Mouse (Mus musculus) heart, embryonic 14.5 days (tissue): ENCODE data around the gene Kifap3. TPM values are rescaled to one million over a fixed set of nuclear protein-coding genes. Genes with fewer than 3 reads are reported as not detected.

ENCODE experiments used
- ATAC-seq: fragments of 200-750 bp; cut with Nextera tagmentation; 2 replicates; pipeline ENCODE4 v1.8.0; 2017; ENCODE audit warnings: low read depth, moderate TSS enrichment; ENCODE audit not compliant: insufficient number of reproducible peaks, insufficient read depth, low FRiP score
- H3K27ac ChIP-seq, 2 experiments: fragments of 200-500 bp in 1 of 2; fragments of 300-500 bp in 1 of 2; sonication (generic) in 1 of 2; replicated peaks in 1 of 2; 2 replicates each; pipeline ENCODE4 v1.5.1; 2012 to 2014; ENCODE audit warnings: low read depth in 2 of 2, low read length in 2 of 2, control low read depth in 1 of 2, mild to moderate bottlenecking in 1 of 2, mixed read lengths in 1 of 2; ENCODE audit not compliant: control insufficient read depth in 1 of 2, insufficient read depth in 1 of 2
- H3K27me3 ChIP-seq: fragments of 300-500 bp; sonication (generic); 2 replicates; pipeline ENCODE4 v1.6.1; 2014; ENCODE audit warnings: mild to moderate bottlenecking, low read length, control low read depth; ENCODE audit not compliant: control insufficient read depth, insufficient read depth
- H3K36me3 ChIP-seq: fragments of 300-500 bp; sonication (generic); 2 replicates; pipeline ENCODE4 v1.6.1; 2014; ENCODE audit warnings: mild to moderate bottlenecking, control low read depth, low read length, mixed read lengths; ENCODE audit not compliant: control insufficient read depth, insufficient read depth
- H3K4me1 ChIP-seq, 2 experiments: fragments of 200-500 bp in 1 of 2; fragments of 300-500 bp in 1 of 2; sonication (generic) in 1 of 2; 2 replicates each; pipeline ENCODE4 v1.6.1; 2012 to 2014; ENCODE audit warnings: low read length in 2 of 2, control low read depth in 1 of 2, mixed read lengths in 1 of 2; ENCODE audit not compliant: control insufficient read depth in 2 of 2, insufficient read depth in 2 of 2
- H3K4me2 ChIP-seq: fragments of 300-500 bp; sonication (generic); 2 replicates; pipeline ENCODE4 v1.6.1; 2014; ENCODE audit warnings: mild to moderate bottlenecking, low read length
- H3K4me3 ChIP-seq, 2 experiments: fragments of 200-500 bp in 1 of 2; fragments of 300-500 bp in 1 of 2; sonication (generic) in 1 of 2; 2 replicates each; pipeline ENCODE4 v1.5.1; 2012 to 2014; ENCODE audit warnings: low read length in 2 of 2, mild to moderate bottlenecking in 2 of 2, control low read depth in 1 of 2, low read depth in 1 of 2, moderate library complexity in 1 of 2; ENCODE audit not compliant: control insufficient read depth in 1 of 2, insufficient read depth in 1 of 2
- H3K9ac ChIP-seq: fragments of 300-500 bp; sonication (generic); 2 replicates; pipeline ENCODE4 v1.6.1; 2014; ENCODE audit warnings: mild to moderate bottlenecking, low read length
- H3K9me3 ChIP-seq: fragments of 300-500 bp; sonication (generic); 2 replicates; pipeline ENCODE4 v1.6.1; 2016; ENCODE audit warnings: low read length, control low read depth; ENCODE audit not compliant: control insufficient read depth
- WGBS: fragments of 180-500 bp; shearing (Covaris S2); extraction: QIAGEN DNeasy Blood & Tissue Kit; methylation state at CpG from one replicate; pipeline ENCODE4 v1.1.7; 2014; 5-methylcytosine and 5-hydroxymethylcytosine counted together
- polyA plus RNA-seq: library from polyadenylated mRNA; unstranded; fragments of >200 nt; fragmentation: Nextera tagmentation; extraction: Ambion mirVana; gene quantifications from 2 replicates; pipeline ENCODE4 v1.2.1, GENCODE M21; 2014

The Kifap3 gene
- polyA plus RNA-seq, 1 experiment from 2014 or later = 25.7 TPM

- Histone ChIP-seq H3K4me2 (no peak overlapping the region), H3K4me1 (no peaks in the 10 kb centered on the region), H3K9ac (no peak overlapping the region), H3K36me3 (peaks cover 4% of the 10 kb centered on the region; the same call in 1 of the 2 replicates), H3K27ac (no peak overlapping the region), H3K9me3 (no peaks in the 10 kb centered on the region), H3K4me3 (no peak overlapping the region), H3K27me3 (no peaks in the 10 kb centered on the region)
- 86% methylated on average over 11 of the region's 11 CpGs for WGBS
- ATAC-seq = no peak
These were observed 132.6 kb downstream of the Kifap3 start for GRCm38 (mm10) chr1:163911981-163912380.

- no peak overlapping the region for H3K4me3 ChIP-seq
- 90% methylated on average over 5 of the region's 5 CpGs for WGBS
- H3K27me3 ChIP-seq = no peaks in the 10 kb centered on the region
- no peak overlapping the region for H3K4me2 ChIP-seq
- H3K36me3 ChIP-seq = peaks cover 7% of the 10 kb centered on the region; the same call in 1 of the 2 replicates
- no peak for ATAC-seq
- no peaks in the 10 kb centered on the region for H3K4me1 ChIP-seq
- H3K9ac ChIP-seq = no peak overlapping the region
- H3K27ac ChIP-seq = no peak overlapping the region
- 0 out of 2 replicates have a peak, but pooled peaks cover 5% of the 10 kb centered on the region for H3K9me3 ChIP-seq
These were observed 138.2 kb downstream of the Kifap3 start for GRCm38 (mm10) chr1:163917349-163918160.

GRCm38 (mm10) chr1:163924093-163924492 is 144.7 kb downstream of the Kifap3 start:
- H3K9ac ChIP-seq = no peak overlapping the region
- WGBS = 71% methylated on average over 8 of the region's 8 CpGs

GRCm38 (mm10) chr1:163928846-163929245 is 149.5 kb downstream of the Kifap3 start, which contains the start of gene Scyl3:
Gene Scyl3, plus strand, starts transcription at chr1:163929100.
- Histone ChIP-seq H3K9me3 (no peaks in the 10 kb centered on the region), H3K27me3 (no peaks in the 10 kb centered on the region), H3K4me3 (peak within 1 kb of the TSS; percentile 96 to 97), H3K36me3 (peaks cover 10% of the 10 kb centered on the region), H3K4me2 (peak within 1 kb of the TSS; percentile 92), H3K4me1 (peaks cover 4 to 14% of the 10 kb centered on the region in 2 experiments), H3K27ac (peak within 1 kb of the TSS; percentile 69 to 80), H3K9ac (peak within 1 kb of the TSS; percentile 98)
- 71% methylated on average over 7 of the region's 7 CpGs for WGBS
- no peak for ATAC-seq

More at GRCm38 (mm10) chr1:163924093-163924492, 144.7 kb downstream of the Kifap3 start:
- no peak for ATAC-seq
- Histone ChIP-seq H3K27me3 (no peaks in the 10 kb centered on the region), H3K4me1 (peaks cover 0 to 1% of the 10 kb centered on the region in 2 experiments; a peak in 1 of 4 replicates), H3K27ac (no peak overlapping the region), H3K4me3 (no peak overlapping the region), H3K36me3 (no peaks in the 10 kb centered on the region), H3K9me3 (no peaks in the 10 kb centered on the region), H3K4me2 (no peak overlapping the region)

- under 1% methylated on average over 65 of the region's 77 CpGs for WGBS
- peak overlapping the region; percentile 92 for H3K4me2 ChIP-seq
- H3K4me1 ChIP-seq = peaks cover 4 to 14% of the 10 kb centered on the region in 2 experiments
- peak overlapping the region; percentile 69 to 80 for H3K27ac ChIP-seq
- no peaks in the 10 kb centered on the region for H3K9me3 ChIP-seq
- H3K27me3 ChIP-seq = no peaks in the 10 kb centered on the region
- peaks cover 20% of the 10 kb centered on the region for H3K36me3 ChIP-seq
- ATAC-seq = peak; percentile 91
- H3K9ac ChIP-seq = peak overlapping the region; percentile 98
- peak overlapping the region; percentile 96 to 97 for H3K4me3 ChIP-seq
These were observed 150.5 kb downstream of the Kifap3 start for GRCm38 (mm10) chr1:163929636-163930457.

- Histone ChIP-seq H3K9me3 (no peaks in the 10 kb centered on the region), H3K4me3 (peak overlapping the region; percentile 96 to 97), H3K9ac (peak overlapping the region; percentile 98), H3K4me2 (peak overlapping the region; percentile 92), H3K27me3 (no peaks in the 10 kb centered on the region), H3K36me3 (peaks cover 26% of the 10 kb centered on the region), H3K27ac (peak overlapping the region in 1 of 2 experiments; percentile 69; a peak in 2 of 4 replicates), H3K4me1 (peaks cover 4 to 14% of the 10 kb centered on the region in 2 experiments)
- 2% methylated on average over 12 of the region's 12 CpGs for WGBS
- ATAC-seq = no peak
These were observed 151.0 kb downstream of the Kifap3 start for GRCm38 (mm10) chr1:163930458-163930794.

- Histone ChIP-seq H3K4me3 (no peak overlapping the region), H3K27me3 (no peaks in the 10 kb centered on the region), H3K36me3 (peaks cover 39% of the 10 kb centered on the region), H3K9ac (no peak overlapping the region), H3K27ac (no peak overlapping the region), H3K4me2 (no peak overlapping the region), H3K9me3 (no peaks in the 10 kb centered on the region), H3K4me1 (peaks cover 4 to 14% of the 10 kb centered on the region in 2 experiments)
- WGBS = 79% methylated on average over 8 of the region's 8 CpGs
- no peak for ATAC-seq
These were observed 152.4 kb downstream of the Kifap3 start for GRCm38 (mm10) chr1:163931801-163932200.
